Mouse (Mus musculus) forebrain, postnatal 0 days (tissue): ENCODE data around the gene Plcb4. TPM values are rescaled to one million over a fixed set of nuclear protein-coding genes. Genes with fewer than 3 reads are reported as not detected.
A peak's percentile ranks its signal among the peaks of the same experiment; 100 is the strongest.

ENCODE experiments used
- ATAC-seq: fragments of 200-750 bp; cut with Nextera tagmentation; 2 replicates; pipeline ENCODE4 v1.8.0; 2017; ENCODE audit warnings: mild to moderate bottlenecking, moderate library complexity
- DNase-seq: peaks from one replicate; pipeline ENCODE4 v3.0.0-alpha.2; 2015
- H3K27ac ChIP-seq: fragments of 300-500 bp; sonication (generic); 2 replicates; pipeline ENCODE4 v1.5.1; 2014; ENCODE audit warnings: low read depth, mild to moderate bottlenecking, antibody characterized with exemption, low read length, moderate library complexity, mixed read lengths
- H3K27me3 ChIP-seq: fragments of 300-500 bp; sonication (generic); 2 replicates; pipeline ENCODE4 v1.6.1; 2014; ENCODE audit warnings: mild to moderate bottlenecking, low read length, mixed read lengths; ENCODE audit not compliant: insufficient read depth
- H3K36me3 ChIP-seq: fragments of 300-500 bp; sonication (generic); 2 replicates; pipeline ENCODE4 v1.6.1; 2014; ENCODE audit warnings: mild to moderate bottlenecking, moderate library complexity; ENCODE audit not compliant: insufficient read depth
- H3K4me1 ChIP-seq: fragments of 300-500 bp; sonication (generic); 2 replicates; pipeline ENCODE4 v1.6.1; 2014; ENCODE audit warnings: antibody characterized with exemption; ENCODE audit not compliant: insufficient read depth
- H3K4me2 ChIP-seq: fragments of 300-500 bp; sonication (generic); 2 replicates; pipeline ENCODE4 v1.6.1; 2014; ENCODE audit warnings: low read depth, mild to moderate bottlenecking, moderate library complexity
- H3K4me3 ChIP-seq: fragments of 300-500 bp; sonication (generic); 2 replicates; pipeline ENCODE4 v1.5.1; 2014; ENCODE audit warnings: low read depth, low read length, mixed read lengths
- H3K9ac ChIP-seq: fragments of 300-500 bp; sonication (generic); 2 replicates; pipeline ENCODE4 v1.6.1; 2014; ENCODE audit warnings: mild to moderate bottlenecking
- H3K9me3 ChIP-seq: fragments of 300-500 bp; sonication (generic); 2 replicates; pipeline ENCODE4 v1.6.1; 2016; ENCODE audit warnings: low read length
- CTCF ChIP-seq: sonication (generic); IDR thresholded peaks from 2 replicates; pipeline ENCODE4 v1.5.1; 2016; ENCODE audit warnings: antibody characterized with exemption, control low read depth, low read depth
- WGBS: fragments of 180-500 bp; shearing (Covaris S2); extraction: QIAGEN DNeasy Blood & Tissue Kit; methylation state at CpG from one replicate; pipeline ENCODE4 v1.1.7; 2014; 5-methylcytosine and 5-hydroxymethylcytosine counted together
- polyA plus RNA-seq: library from polyadenylated mRNA; unstranded; fragments of >200 nt; fragmentation: Nextera tagmentation; extraction: Ambion mirVana; gene quantifications from 2 replicates; pipeline ENCODE4 v1.2.1, GENCODE M21; 2015
- total RNA-seq: library from RNA; depleted of rRNA; stranded (reverse); fragments of >200 nt; gene quantifications from 2 replicates; pipeline ENCODE4 v1.2.3, GENCODE M21; 2014

Plcb4 gene
- total and polyA plus RNA-seq, 2 experiments from 2014 or later: 15.5 to 39.7 TPM

- H3K27me3 ChIP-seq: no peaks in the 10 kb centered on the region
- no peak for TF ChIP-seq CTCF
- H3K4me1 ChIP-seq: no peaks in the 10 kb centered on the region
- ATAC-seq: no peak
- no peak overlapping the region for H3K4me2 ChIP-seq
- H3K4me3 ChIP-seq: no peak overlapping the region
- 88% methylated on average over 9 of the region's 9 CpGs for WGBS
- no peak overlapping the region for H3K27ac ChIP-seq
- DNase-seq: no peak
- H3K36me3 ChIP-seq: no peaks in the 10 kb centered on the region
- no peak overlapping the region for H3K9ac ChIP-seq
- no peaks in the 10 kb centered on the region for H3K9me3 ChIP-seq
Measured at GRCm38 (mm10) chr2:135873146-135873545, 214.3 kb downstream of the Plcb4 start.

- ATAC-seq (0 out of 2 replicates have a peak, but pooled peaks have one; percentile 34), DNase-seq (no peak)
- no peak for TF ChIP-seq CTCF
- Histone ChIP-seq H3K9ac (no peak overlapping the region), H3K4me1 (no peaks in the 10 kb centered on the region), H3K27ac (no peak overlapping the region), H3K4me3 (no peak overlapping the region), H3K36me3 (no peaks in the 10 kb centered on the region), H3K27me3 (no peaks in the 10 kb centered on the region), H3K4me2 (no peak overlapping the region), H3K9me3 (no peaks in the 10 kb centered on the region)
- WGBS: 67% methylated on average over 2 of the region's 2 CpGs
Measured at GRCm38 (mm10) chr2:135873761-135874160, 214.9 kb downstream of the Plcb4 start.

- DNase-seq: no peak
- no peaks in the 10 kb centered on the region for H3K9me3 ChIP-seq
- H3K4me3 ChIP-seq: no peak overlapping the region
- H3K4me1 ChIP-seq: no peaks in the 10 kb centered on the region
- WGBS: 61% methylated on average over 6 of the region's 6 CpGs
- H3K4me2 ChIP-seq: no peak overlapping the region
- H3K9ac ChIP-seq: no peak overlapping the region
- no peaks in the 10 kb centered on the region for H3K27me3 ChIP-seq
- no peak for TF ChIP-seq CTCF
- no peak overlapping the region for H3K27ac ChIP-seq
- no peaks in the 10 kb centered on the region for H3K36me3 ChIP-seq
- ATAC-seq: no peak
Measured at GRCm38 (mm10) chr2:135875549-135875948, 216.7 kb downstream of the Plcb4 start.

GRCm38 (mm10) chr2:135879356-135879755, 220.5 kb downstream of the Plcb4 start:
- no peak overlapping the region for H3K9ac ChIP-seq

GRCm38 (mm10) chr2:135880269-135880760, 221.5 kb downstream of the Plcb4 start:
- 43% methylated on average over 6 of the region's 6 CpGs for WGBS
- H3K27ac ChIP-seq: no peak overlapping the region
- peak; percentile 17 for DNase-seq

More at GRCm38 (mm10) chr2:135879356-135879755, 220.5 kb downstream of the Plcb4 start:
- 92% methylated on average over 7 of the region's 7 CpGs for WGBS
- TF ChIP-seq CTCF: no peak
- no peaks in the 10 kb centered on the region for H3K9me3 ChIP-seq
- no peak overlapping the region for H3K27ac ChIP-seq
- DNase-seq: no peak
- H3K4me3 ChIP-seq: no peak overlapping the region
- no peaks in the 10 kb centered on the region for H3K27me3 ChIP-seq
- H3K4me1 ChIP-seq: no peaks in the 10 kb centered on the region
- no peaks in the 10 kb centered on the region for H3K36me3 ChIP-seq
- no peak overlapping the region for H3K4me2 ChIP-seq
- no peak for ATAC-seq

GRCm38 (mm10) chr2:135883359-135883758, 224.5 kb downstream of the Plcb4 start:
- H3K27me3 ChIP-seq: no peaks in the 10 kb centered on the region
- 59% methylated on average over 4 of the region's 4 CpGs for WGBS
- no peak overlapping the region for H3K4me3 ChIP-seq
- DNase-seq: no peak
- H3K9ac ChIP-seq: no peak overlapping the region
- H3K27ac ChIP-seq: no peak overlapping the region
- no peak overlapping the region for H3K4me2 ChIP-seq
- ATAC-seq: no peak
- no peaks in the 10 kb centered on the region for H3K36me3 ChIP-seq
- no peaks in the 10 kb centered on the region for H3K9me3 ChIP-seq
- no peak for TF ChIP-seq CTCF
- no peaks in the 10 kb centered on the region for H3K4me1 ChIP-seq

More at GRCm38 (mm10) chr2:135880269-135880760, 221.5 kb downstream of the Plcb4 start:
- Histone ChIP-seq H3K4me2 (no peak overlapping the region), H3K4me3 (no peak overlapping the region), H3K9me3 (no peaks in the 10 kb centered on the region), H3K27me3 (no peaks in the 10 kb centered on the region), H3K9ac (no peak overlapping the region), H3K4me1 (no peaks in the 10 kb centered on the region), H3K36me3 (no peaks in the 10 kb centered on the region)
- no peak for TF ChIP-seq CTCF
- no peak for ATAC-seq

GRCm38 (mm10) chr2:135884534-135885180, 225.8 kb downstream of the Plcb4 start:
- Histone ChIP-seq H3K9me3 (no peaks in the 10 kb centered on the region), H3K4me3 (no peak overlapping the region), H3K4me2 (no peak overlapping the region), H3K36me3 (no peaks in the 10 kb centered on the region), H3K9ac (no peak overlapping the region), H3K27me3 (no peaks in the 10 kb centered on the region), H3K27ac (no peak overlapping the region), H3K4me1 (no peaks in the 10 kb centered on the region)
- DNase-seq (no peak), ATAC-seq (no peak)
- 81% methylated on average over 7 of the region's 7 CpGs for WGBS
- no peak for TF ChIP-seq CTCF
